ENCODE assay signal across 13 mouse cellular contexts in genomic region chr2:13177698-13178395, GRCm38 (mm10).
A peak's percentile ranks its signal among the peaks of the same experiment; 100 is the strongest.
DNase-seq lines count a peak whose midpoint lies in the region; ATAC-seq lines count a peak whose summit lies in the region.
"Had no signal": no experiment of that assay in that cellular context is flagged by ENCODE, and none has a peak within 500 bp of the region (broad histone marks: within the 10 kb centered on the region; RNA-seq: fewer than 3 reads in every experiment).

No protein-coding gene starts in this region.

- DNase-seq in forebrain, embryonic 10.5 days (ENCODE audit: extremely low spot score, low spot score): no peak
- peak; percentile 73 for DNase-seq in layer of hippocampus, adult 9-11 months
- no peak for DNase-seq in adrenal gland, adult 18-20 months (ENCODE audit: low spot score in 2 of 2)
- no peak for DNase-seq in testis, postnatal 14 days (ENCODE audit: low spot score)
- DNase-seq: gastrocnemius, postnatal 14 days; lung, adult 18-20 months; thymus, postnatal 25 days had no signal

- no peak overlapping the region for H3K4me3 ChIP-seq in forebrain, embryonic 13.5 days
- no peak overlapping the region for H3K4me3 ChIP-seq in forebrain, embryonic 10.5 days
- no peak overlapping the region for H3K4me3 ChIP-seq in forebrain, embryonic 16.5 days (replicated peaks; ENCODE audit: low read length)
- H3K4me3 ChIP-seq in neural tube, embryonic 14.5 days (ENCODE audit: low read depth, low read length): no peak overlapping the region
- H3K4me3 ChIP-seq: embryonic facial prominence, embryonic 12.5 days had no signal

- no peaks in the 10 kb centered on the region for H3K36me3 ChIP-seq in forebrain, embryonic 13.5 days (ENCODE audit: poor library complexity, severe bottlenecking)
- H3K36me3 ChIP-seq in forebrain, embryonic 10.5 days (replicated peaks): no peaks in the 10 kb centered on the region
- no peaks in the 10 kb centered on the region for H3K36me3 ChIP-seq in forebrain, embryonic 16.5 days (ENCODE audit: control insufficient read depth, insufficient read depth)
- H3K36me3 ChIP-seq in neural tube, embryonic 14.5 days (ENCODE audit: control insufficient read depth, insufficient read depth, low read length): no peaks in the 10 kb centered on the region
- H3K36me3 ChIP-seq: embryonic facial prominence, embryonic 12.5 days had no signal

- WGBS in forebrain, embryonic 13.5 days: 57% methylated on average over 10 of the region's 10 CpGs
- WGBS in forebrain, embryonic 10.5 days: 90% methylated on average over 10 of the region's 10 CpGs
- WGBS in forebrain, embryonic 16.5 days: 39% methylated on average over 10 of the region's 10 CpGs
- 38% methylated on average over 10 of the region's 10 CpGs for WGBS in neural tube, embryonic 14.5 days

- peaks cover 43% of the 10 kb centered on the region for H3K4me1 ChIP-seq in forebrain, embryonic 13.5 days
- H3K4me1 ChIP-seq in forebrain, embryonic 10.5 days: peaks cover 21% of the 10 kb centered on the region
- H3K4me1 ChIP-seq in forebrain, embryonic 16.5 days (replicated peaks; ENCODE audit: control insufficient read depth, insufficient read depth, low read length): peaks cover 31% of the 10 kb centered on the region
- H3K4me1 ChIP-seq in neural tube, embryonic 14.5 days (ENCODE audit: control insufficient read depth, insufficient read depth, low read length): peaks cover 29% of the 10 kb centered on the region; the same call in 1 of the 2 replicates
- H3K4me1 ChIP-seq: embryonic facial prominence, embryonic 12.5 days had no signal

- ATAC-seq in forebrain, embryonic 13.5 days: peak; percentile 72
- peak; percentile 76 for ATAC-seq in forebrain, embryonic 16.5 days
- ATAC-seq in neural tube, embryonic 14.5 days (ENCODE audit: low read depth): 0 out of 2 replicates have a peak, but pooled peaks have one; percentile 25
- ATAC-seq in megakaryocyte, adult 5-6 weeks (ENCODE audit: poor library complexity, severe bottlenecking): no peak
- ATAC-seq: Patski had no signal

- H3K9ac ChIP-seq in forebrain, embryonic 13.5 days: no peak overlapping the region
- no peak overlapping the region for H3K9ac ChIP-seq in forebrain, embryonic 16.5 days (replicated peaks; ENCODE audit: low read depth, low read length)
- H3K9ac ChIP-seq in neural tube, embryonic 14.5 days (replicated peaks; ENCODE audit: low read depth, low read length): no peak overlapping the region
- H3K9ac ChIP-seq: embryonic facial prominence, embryonic 12.5 days had no signal

- peak overlapping the region; percentile 33 for H3K27ac ChIP-seq in forebrain, embryonic 13.5 days
- no peak overlapping the region for H3K27ac ChIP-seq in forebrain, embryonic 10.5 days
- H3K27ac ChIP-seq in forebrain, embryonic 16.5 days (ENCODE audit: low read length): 0 out of 2 replicates have a peak overlapping the region, but pooled peaks have one; percentile 46
- H3K27ac ChIP-seq in neural tube, embryonic 14.5 days (ENCODE audit: low read depth, low read length): peak overlapping the region; percentile 64; the same call in 1 of the 2 replicates
- H3K27ac ChIP-seq: embryonic facial prominence, embryonic 12.5 days had no signal

- no peaks in the 10 kb centered on the region for H3K9me3 ChIP-seq in forebrain, embryonic 13.5 days (replicated peaks)
- no peaks in the 10 kb centered on the region for H3K9me3 ChIP-seq in forebrain, embryonic 10.5 days
- no peaks in the 10 kb centered on the region for H3K9me3 ChIP-seq in forebrain, embryonic 16.5 days (ENCODE audit: control insufficient read depth, low read length)
- no peaks in the 10 kb centered on the region for H3K9me3 ChIP-seq in neural tube, embryonic 14.5 days (ENCODE audit: control insufficient read depth, low read length)
- H3K9me3 ChIP-seq: embryonic facial prominence, embryonic 12.5 days had no signal

- no peaks in the 10 kb centered on the region for H3K27me3 ChIP-seq in forebrain, embryonic 13.5 days
- peaks cover 9% of the 10 kb centered on the region; the same call in 1 of the 2 replicates for H3K27me3 ChIP-seq in forebrain, embryonic 10.5 days (ENCODE audit: poor library complexity, severe bottlenecking)
- H3K27me3 ChIP-seq in forebrain, embryonic 16.5 days (replicated peaks; ENCODE audit: control insufficient read depth, insufficient read depth, low read length): no peaks in the 10 kb centered on the region
- H3K27me3 ChIP-seq in neural tube, embryonic 14.5 days (ENCODE audit: control insufficient read depth, insufficient read depth, low read length): no peaks in the 10 kb centered on the region
- H3K27me3 ChIP-seq: embryonic facial prominence, embryonic 12.5 days; Patski had no signal

- no peak overlapping the region for H3K4me2 ChIP-seq in forebrain, embryonic 13.5 days
- no peak overlapping the region; the same call in 1 of the 2 replicates for H3K4me2 ChIP-seq in forebrain, embryonic 16.5 days (ENCODE audit: low read length)
- no peak overlapping the region for H3K4me2 ChIP-seq in neural tube, embryonic 14.5 days (ENCODE audit: low read depth, low read length)
- H3K4me2 ChIP-seq: embryonic facial prominence, embryonic 12.5 days had no signal
